Mouse (Mus musculus) hindbrain, embryonic 10.5 days (tissue): ENCODE data around the gene Gpr149. TPM values are rescaled to one million over a fixed set of nuclear protein-coding genes. Genes with fewer than 3 reads are reported as not detected.

Source experiments
- DNase-seq: peaks from one replicate; pipeline ENCODE4 v3.0.0-alpha.2; 2017; ENCODE audit warnings: low spot score
- H3K27ac ChIP-seq: fragments of 300-500 bp; sonication (generic); 2 replicates; pipeline ENCODE4 v1.5.1; 2016; ENCODE audit warnings: mild to moderate bottlenecking, moderate library complexity
- H3K27me3 ChIP-seq: fragments of 300-500 bp; sonication (generic); 2 replicates; pipeline ENCODE4 v1.6.1; 2016; ENCODE audit warnings: mild to moderate bottlenecking; ENCODE audit not compliant: poor library complexity, insufficient read depth, severe bottlenecking
- H3K36me3 ChIP-seq: fragments of 300-500 bp; sonication (generic); 2 replicates; pipeline ENCODE4 v1.6.1; 2016; ENCODE audit warnings: mild to moderate bottlenecking, moderate library complexity
- H3K4me1 ChIP-seq: fragments of 300-500 bp; sonication (generic); replicated peaks from 2 replicates; pipeline ENCODE4 v1.6.1; 2016; ENCODE audit warnings: mild to moderate bottlenecking
- H3K4me3 ChIP-seq: fragments of 300-500 bp; sonication (generic); 2 replicates; pipeline ENCODE4 v1.5.1; 2016; ENCODE audit warnings: mild to moderate bottlenecking, moderate library complexity
- H3K9me3 ChIP-seq: fragments of 300-500 bp; sonication (generic); 2 replicates; pipeline ENCODE4 v1.6.1; 2016; ENCODE audit warnings: mild to moderate bottlenecking, moderate library complexity
- WGBS: fragments of 180-500 bp; shearing (Covaris S2); methylation state at CpG from one replicate; pipeline ENCODE4 v1.1.7; 2016; 5-methylcytosine and 5-hydroxymethylcytosine counted together
- polyA plus RNA-seq: library from polyadenylated mRNA; unstranded; fragments of >200 nt; fragmentation: Nextera tagmentation; extraction: Ambion mirVana; gene quantifications from 2 replicates; pipeline ENCODE4 v1.2.1, GENCODE M21; 2016

Gpr149 gene
- polyA plus RNA-seq, 1 experiment from 2014 or later, result 0.39 TPM

DNA sequence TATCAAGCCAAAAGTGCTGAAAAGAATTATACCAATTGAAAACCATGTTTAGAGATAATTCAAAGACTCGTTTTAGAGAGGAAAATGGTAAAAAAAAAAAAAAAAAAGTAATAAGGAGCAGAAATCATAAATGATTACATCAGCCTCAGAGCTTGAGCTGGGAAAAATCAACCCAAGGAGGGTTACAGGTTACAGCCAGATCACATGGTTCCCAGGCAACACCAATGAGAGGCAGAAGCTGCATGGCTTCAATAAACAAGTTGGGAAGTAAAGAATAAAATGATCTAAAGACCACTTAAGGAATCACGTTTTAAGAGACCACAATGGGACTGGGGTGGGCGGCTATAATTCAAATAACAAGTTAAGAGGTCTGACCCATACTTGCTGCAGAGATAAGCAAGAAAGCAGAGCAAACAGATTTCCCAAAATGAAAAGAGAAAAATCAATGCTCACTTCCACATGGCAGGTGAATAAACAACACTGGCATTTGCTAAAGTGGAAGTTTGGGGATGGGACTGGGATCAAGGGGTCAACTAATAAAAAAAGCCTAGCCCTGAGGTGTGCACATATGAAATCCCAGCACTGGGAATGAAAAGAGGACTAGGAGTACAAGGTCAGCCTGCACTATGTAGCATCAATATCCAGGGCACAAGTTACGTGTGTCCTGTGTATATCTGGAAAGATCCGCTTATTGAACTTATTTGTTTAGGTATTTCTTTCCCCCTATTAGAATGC lies 99.6 kb downstream of the Gpr149 start:
- no peaks in the 10 kb centered on the region for H3K9me3 ChIP-seq
- H3K36me3 ChIP-seq, result peaks cover 16% of the 10 kb centered on the region
- H3K27me3 ChIP-seq, result 0 out of 2 replicates have a peak, but pooled peaks cover 3% of the 10 kb centered on the region
- H3K27ac ChIP-seq, result no peak overlapping the region
- peak overlapping the region; percentile 91 for H3K4me3 ChIP-seq
- no peak for DNase-seq
- WGBS, result 81% methylated on average over 5 of the region's 5 CpGs
- peaks cover 13% of the 10 kb centered on the region for H3K4me1 ChIP-seq

GRCm38 (mm10) chr3:62499327-62499726 lies 105.6 kb downstream of the Gpr149 start:
- 78% methylated on average over 4 of the region's 4 CpGs for WGBS
- H3K27ac ChIP-seq, result no peak overlapping the region
- no peaks in the 10 kb centered on the region for H3K27me3 ChIP-seq
- no peaks in the 10 kb centered on the region for H3K9me3 ChIP-seq
- no peaks in the 10 kb centered on the region for H3K4me1 ChIP-seq
- no peak overlapping the region for H3K4me3 ChIP-seq
- no peak for DNase-seq
- peaks cover 71% of the 10 kb centered on the region for H3K36me3 ChIP-seq

GRCm38 (mm10) chr3:62492568-62492967 lies 112.4 kb downstream of the Gpr149 start:
- Histone ChIP-seq H3K9me3 (no peaks in the 10 kb centered on the region), H3K4me1 (no peaks in the 10 kb centered on the region), H3K36me3 (peaks cover 98% of the 10 kb centered on the region), H3K4me3 (no peak overlapping the region), H3K27me3 (no peaks in the 10 kb centered on the region), H3K27ac (no peak overlapping the region)
- DNase-seq, result no peak
- WGBS, result 93% methylated on average over 6 of the region's 6 CpGs

DNA sequence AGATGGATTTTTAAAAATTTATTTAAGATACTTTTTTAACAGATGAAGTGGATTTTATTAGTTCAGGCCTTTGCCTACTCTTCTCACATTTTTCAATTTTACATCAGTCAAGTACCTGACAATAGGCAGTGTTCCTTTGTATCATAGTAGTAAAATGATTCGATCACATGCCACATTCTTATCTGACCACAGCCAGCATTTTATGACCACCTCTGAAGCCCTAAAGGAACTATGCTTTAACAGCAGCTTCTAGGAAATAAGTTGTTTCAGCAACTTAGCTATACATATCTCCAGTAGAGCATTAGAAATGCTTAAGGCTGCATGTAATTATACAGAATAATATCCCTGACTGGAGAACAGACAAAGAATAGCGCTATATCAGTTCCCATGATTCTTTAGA lies 120.6 kb downstream of the Gpr149 start:
- Histone ChIP-seq H3K36me3 (peaks cover 99% of the 10 kb centered on the region), H3K4me1 (no peaks in the 10 kb centered on the region), H3K27me3 (no peaks in the 10 kb centered on the region), H3K4me3 (no peak overlapping the region), H3K27ac (no peak overlapping the region), H3K9me3 (no peaks in the 10 kb centered on the region)
- WGBS, result 94% methylated on average over 2 of the region's 2 CpGs
- DNase-seq, result no peak

Other genes starting within 250 kb of the Gpr149 start
- 29.2 and 33.1 TPM in 2 replicates for gene Dhx36, start 98.1 kb downstream of the Gpr149 start, polyA plus RNA-seq